Mouse (Mus musculus): ENCODE measurements at regions not wholly inside any gene's neighbourhood (a gene's known extent, or its start where the extent isn't known, plus 50 kb on each side); places are given as distances from the start of the nearest gene placed in this dataset.

DNA sequence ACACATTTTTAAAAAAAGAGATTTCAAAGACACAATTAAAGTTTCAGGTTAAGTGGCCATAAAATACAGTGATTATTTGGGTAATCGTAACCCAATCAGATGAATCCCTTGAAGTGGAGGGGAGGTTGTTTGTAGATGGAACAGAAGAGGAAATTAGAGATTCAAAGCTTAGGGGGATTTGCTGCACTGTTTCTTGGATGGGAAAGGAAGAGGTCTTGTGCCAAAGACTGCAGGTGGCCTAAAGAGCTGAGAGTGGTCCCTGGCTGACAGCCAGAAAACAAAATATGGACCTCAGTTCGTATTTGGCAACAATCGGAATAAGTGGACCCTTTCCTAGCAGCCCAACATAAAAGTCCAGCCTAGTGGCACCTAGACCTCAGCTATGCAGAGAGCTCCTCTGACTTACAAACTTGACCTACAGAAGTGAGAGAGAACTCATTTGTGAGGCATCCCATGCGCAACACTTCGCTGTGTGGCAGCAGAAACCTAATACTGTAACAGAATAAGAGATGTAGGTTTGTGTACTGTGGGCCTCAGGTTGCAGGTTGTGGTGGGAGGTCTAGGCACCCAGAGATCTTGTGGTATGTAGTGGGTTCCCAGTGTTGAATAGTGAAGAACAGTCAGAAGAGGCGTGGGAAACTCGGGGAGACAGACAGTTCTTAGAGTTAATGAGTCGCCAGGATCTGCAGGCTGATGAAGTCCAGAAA is 110.0 kb upstream of the Ccdc54 start:
- TF ChIP-seq CTCF (IDR thresholded peaks at IDR 0.05) (no peak), POLR2A (IDR thresholded peaks at IDR 0.05; ENCODE audit: insufficient read depth, low read depth, low read length) (no peak)
